Mouse (Mus musculus) embryonic facial prominence, embryonic 13.5 days (tissue): ENCODE measurements at regions not wholly inside any gene's neighbourhood (a gene's known extent, or its start where the extent isn't known, plus 50 kb on each side); places are given as distances from the start of the nearest gene placed in this dataset.

Experiments used
- ATAC-seq: fragments of 200-750 bp; cut with Nextera tagmentation; 2 replicates; pipeline ENCODE4 v1.8.0; 2017; ENCODE audit warnings: low read depth; ENCODE audit not compliant: insufficient number of reproducible peaks, insufficient read depth, low FRiP score, low TSS enrichment
- H3K27ac ChIP-seq: fragments of 300-500 bp; sonication (generic); 2 replicates; pipeline ENCODE4 v1.5.1; 2015; ENCODE audit warnings: moderate library complexity, mild to moderate bottlenecking, inconsistent platforms
- H3K27me3 ChIP-seq: fragments of 300-500 bp; sonication (generic); 2 replicates; pipeline ENCODE4 v1.6.1; 2015; ENCODE audit warnings: mild to moderate bottlenecking, inconsistent platforms
- H3K36me3 ChIP-seq: fragments of 300-500 bp; sonication (generic); 2 replicates; pipeline ENCODE4 v1.6.1; 2015; ENCODE audit warnings: mild to moderate bottlenecking, inconsistent platforms
- H3K4me1 ChIP-seq: fragments of 300-500 bp; sonication (generic); 2 replicates; pipeline ENCODE4 v1.6.1; 2015; ENCODE audit warnings: inconsistent platforms
- H3K4me2 ChIP-seq: fragments of 300-500 bp; sonication (generic); 2 replicates; pipeline ENCODE4 v1.6.1; 2015; ENCODE audit warnings: moderate library complexity, mild to moderate bottlenecking, inconsistent platforms
- H3K4me3 ChIP-seq: fragments of 300-500 bp; sonication (generic); 2 replicates; pipeline ENCODE4 v1.5.1; 2015; ENCODE audit warnings: mild to moderate bottlenecking, inconsistent platforms
- H3K9ac ChIP-seq: fragments of 300-500 bp; sonication (generic); 2 replicates; pipeline ENCODE4 v1.6.1; 2015; ENCODE audit warnings: mild to moderate bottlenecking, inconsistent platforms
- H3K9me3 ChIP-seq: fragments of 300-500 bp; sonication (generic); 2 replicates; pipeline ENCODE4 v1.6.1; 2016; ENCODE audit warnings: inconsistent platforms
- WGBS: fragments of 180-500 bp; shearing (Covaris S2); methylation state at CpG from one replicate; pipeline ENCODE4 v1.1.7; 2015; ENCODE audit warnings: mixed read lengths; 5-methylcytosine and 5-hydroxymethylcytosine counted together

DNA sequence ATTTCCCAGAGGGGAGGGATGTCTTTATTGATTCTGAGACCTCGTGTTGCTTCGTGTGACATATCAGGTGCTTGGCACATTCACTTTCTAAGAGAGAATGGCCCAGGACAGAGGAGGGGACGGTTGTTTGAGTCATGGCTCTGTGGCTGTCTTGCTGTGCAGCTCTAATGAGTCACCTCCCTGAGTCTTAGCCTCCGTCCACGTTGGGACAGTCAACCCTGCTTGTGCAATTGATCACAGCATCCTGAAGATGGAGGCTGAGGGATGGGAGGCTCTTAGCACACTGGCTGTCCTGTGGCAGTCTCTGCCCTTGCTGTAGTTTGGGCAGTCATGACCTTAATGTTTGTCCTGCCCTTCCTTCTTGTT lies 73.7 kb upstream of the 2410004P03Rik start:
- H3K36me3 ChIP-seq = no peaks in the 10 kb centered on the region
- no peak overlapping the region for H3K9ac ChIP-seq
- 81% methylated on average over 5 of the region's 5 CpGs for WGBS

GRCm38 (mm10) chr12:17084499-17085208 lies 73.1 kb upstream of the 2410004P03Rik start:
- no peak for ATAC-seq
- no peak overlapping the region for H3K4me3 ChIP-seq
- H3K27me3 ChIP-seq = no peaks in the 10 kb centered on the region
- no peaks in the 10 kb centered on the region for H3K9me3 ChIP-seq
- H3K4me2 ChIP-seq = no peak overlapping the region
- H3K4me1 ChIP-seq = peaks cover 1% of the 10 kb centered on the region; the same call in 1 of the 2 replicates
- no peak overlapping the region for H3K9ac ChIP-seq
- H3K36me3 ChIP-seq = no peaks in the 10 kb centered on the region
- WGBS = 80% methylated on average over 9 of the region's 9 CpGs
- H3K27ac ChIP-seq = no peak overlapping the region

More for the DNA sequence above, 73.7 kb upstream of the 2410004P03Rik start:
- H3K4me3 ChIP-seq = no peak overlapping the region
- H3K27me3 ChIP-seq = no peaks in the 10 kb centered on the region
- no peak overlapping the region for H3K4me2 ChIP-seq
- ATAC-seq = no peak
- no peaks in the 10 kb centered on the region for H3K9me3 ChIP-seq
- peaks cover 6% of the 10 kb centered on the region; the same call in 1 of the 2 replicates for H3K4me1 ChIP-seq
- no peak overlapping the region for H3K27ac ChIP-seq

- no peak overlapping the region for H3K4me3 ChIP-seq
- no peak overlapping the region for H3K4me2 ChIP-seq
- H3K9me3 ChIP-seq = no peaks in the 10 kb centered on the region
- no peaks in the 10 kb centered on the region for H3K27me3 ChIP-seq
- WGBS = 89% methylated on average over 15 of the region's 15 CpGs
- no peak for ATAC-seq
- H3K27ac ChIP-seq = no peak overlapping the region
- H3K36me3 ChIP-seq = no peaks in the 10 kb centered on the region
- no peaks in the 10 kb centered on the region for H3K4me1 ChIP-seq
- no peak overlapping the region for H3K9ac ChIP-seq
Observed at GRCm38 (mm10) chr12:17071691-17072454, 60.3 kb upstream of the 2410004P03Rik start.

DNA sequence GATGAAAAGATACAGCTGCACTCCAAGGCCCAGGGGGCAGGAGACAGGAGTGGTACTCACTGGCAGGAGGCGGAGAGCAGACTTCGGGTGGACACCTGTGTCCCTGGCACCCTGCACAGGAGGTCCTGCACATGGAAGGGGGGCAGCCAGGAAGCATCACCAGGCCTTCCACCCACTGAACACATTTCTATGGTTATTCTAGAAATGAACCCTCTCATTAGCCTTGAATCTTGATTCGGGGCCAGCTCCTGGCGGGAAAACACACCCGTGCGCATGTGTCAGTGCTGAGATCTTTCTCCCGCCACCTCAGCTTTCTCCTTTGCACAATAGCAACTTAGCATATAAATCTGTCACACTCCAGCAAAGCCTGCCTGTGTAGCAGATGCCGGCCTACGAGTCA lies 58.3 kb upstream of the 2410004P03Rik start:
- Histone ChIP-seq H3K9ac (no peak overlapping the region), H3K27me3 (no peaks in the 10 kb centered on the region), H3K9me3 (no peaks in the 10 kb centered on the region), H3K4me1 (no peaks in the 10 kb centered on the region), H3K4me3 (no peak overlapping the region), H3K36me3 (no peaks in the 10 kb centered on the region), H3K27ac (no peak overlapping the region), H3K4me2 (no peak overlapping the region)
- WGBS = 74% methylated on average over 9 of the region's 9 CpGs
- ATAC-seq = no peak

- Histone ChIP-seq H3K27ac (no peak overlapping the region), H3K9ac (no peak overlapping the region), H3K4me1 (no peaks in the 10 kb centered on the region), H3K36me3 (no peaks in the 10 kb centered on the region), H3K9me3 (no peaks in the 10 kb centered on the region), H3K4me3 (no peak overlapping the region), H3K27me3 (no peaks in the 10 kb centered on the region), H3K4me2 (no peak overlapping the region)
- WGBS = 80% methylated on average over 5 of the region's 5 CpGs
- no peak for ATAC-seq
Observed at GRCm38 (mm10) chr12:17069161-17069560, 57.6 kb upstream of the 2410004P03Rik start.

GRCm38 (mm10) chr12:17063920-17064319 lies 52.4 kb upstream of the 2410004P03Rik start:
- no peaks in the 10 kb centered on the region for H3K27me3 ChIP-seq
- no peak overlapping the region for H3K4me2 ChIP-seq
- no peak overlapping the region for H3K4me3 ChIP-seq
- H3K4me1 ChIP-seq = 0 out of 2 replicates have a peak, but pooled peaks cover 8% of the 10 kb centered on the region
- H3K9ac ChIP-seq = no peak overlapping the region
- H3K9me3 ChIP-seq = no peaks in the 10 kb centered on the region
- H3K36me3 ChIP-seq = no peaks in the 10 kb centered on the region
- WGBS = 54% methylated on average over 5 of the region's 5 CpGs
- no peak for ATAC-seq
- no peak overlapping the region for H3K27ac ChIP-seq
